Mouse (Mus musculus) heart, adult 2 months (tissue): ENCODE data around the gene H2-K1. TPM values are rescaled to one million over a fixed set of nuclear protein-coding genes. Genes with fewer than 3 reads are reported as not detected.

Source experiments
- DNase-seq, 2 experiments: peaks; one replicate each; pipeline ENCODE4 v3.0.0; 2021
- H3K27ac ChIP-seq: fragments of 200-600 bp; 2 replicates; pipeline ENCODE4 v1.8.1; 2022
- H3K27me3 ChIP-seq: fragments of 200-500 bp; 2 replicates; pipeline ENCODE4 v1.6.1; 2012; ENCODE audit warnings: mild to moderate bottlenecking, low read length, inconsistent platforms, mixed read lengths; ENCODE audit not compliant: control insufficient read depth, insufficient read depth
- H3K36me3 ChIP-seq: fragments of 200-500 bp; 2 replicates; pipeline ENCODE4 v1.6.1; 2012; ENCODE audit warnings: low read length, inconsistent platforms; ENCODE audit not compliant: control insufficient read depth, insufficient read depth
- H3K4me1 ChIP-seq: fragments of 200-500 bp; 2 replicates; pipeline ENCODE4 v1.6.1; 2011; ENCODE audit warnings: low read length; ENCODE audit not compliant: control insufficient read depth, insufficient read depth
- H3K4me3 ChIP-seq: fragments of 200-600 bp; 2 replicates; pipeline ENCODE4 v1.8.1; 2022
- H3K79me2 ChIP-seq: fragments of 200-500 bp; replicated peaks from 2 replicates; pipeline ENCODE4 v1.6.1; 2012; ENCODE audit warnings: mild to moderate bottlenecking, inconsistent platforms, low read length, moderate library complexity, mixed read lengths; ENCODE audit not compliant: control insufficient read depth, insufficient read depth
- H3K9ac ChIP-seq: fragments of 200-500 bp; 2 replicates; pipeline ENCODE4 v1.6.1; 2012; ENCODE audit warnings: low read depth, mild to moderate bottlenecking, control low read depth, inconsistent platforms, low read length, mixed read lengths
- CTCF ChIP-seq: fragments of 200-600 bp; IDR thresholded peaks from 2 replicates; pipeline ENCODE4 v1.8.1; 2022; ENCODE audit warnings: antibody characterized with exemption, mild to moderate bottlenecking, moderate library complexity
- EP300 ChIP-seq: fragments of 200-500 bp; IDR thresholded peaks from 2 replicates; pipeline ENCODE4 v1.6.1; 2011; ENCODE audit warnings: low read depth, low read length, control low read depth; ENCODE audit not compliant: insufficient read depth
- POLR2A ChIP-seq: fragments of 200-500 bp; IDR thresholded peaks from 2 replicates; pipeline ENCODE4 v1.6.1; 2011; ENCODE audit warnings: mild to moderate bottlenecking, low read depth, low read length, control low read depth; ENCODE audit not compliant: insufficient read depth
- WGBS: fragments of 180-500 bp; shearing (Covaris S2); methylation state at CpG from one replicate; pipeline ENCODE4 v1.1.7; 2018; 5-methylcytosine and 5-hydroxymethylcytosine counted together
- intact Hi-C: fragments of 180-260 bp; cut with DNase I; formaldehyde crosslinking; loops from one replicate; pipeline ENCODE4 v1.15.1; 2025
- polyA plus RNA-seq: library from polyadenylated mRNA; depleted of rRNA; stranded (reverse); fragments of >200 nt; gene quantifications from 2 replicates; pipeline ENCODE4 v1.2.3, GENCODE M21; 2012
- total RNA-seq, 2 experiments: library from RNA; stranded (reverse); gene quantifications; 2 replicates each; pipeline ENCODE4 v1.2.3; 2021

The H2-K1 gene
- total and polyA plus RNA-seq, 3 experiments = 103 to 1,075 (median 117) TPM

GRCm38 (mm10) chr17:33977861-33978557, 22.1 kb downstream of the H2-K1 start:
- no peaks in the 10 kb centered on the region for H3K79me2 ChIP-seq
- no peak for DNase-seq
- peak overlapping the region; percentile 81 for H3K27ac ChIP-seq
- H3K4me3 ChIP-seq = peak overlapping the region; percentile 66
- 2% methylated on average over 57 of the region's 57 CpGs for WGBS
- peaks cover 18% of the 10 kb centered on the region for H3K4me1 ChIP-seq
- no peaks in the 10 kb centered on the region for H3K27me3 ChIP-seq
- intact Hi-C loops = no loop called here
- no peaks in the 10 kb centered on the region for H3K36me3 ChIP-seq
- no peak for TF ChIP-seq CTCF
- TF ChIP-seq POLR2A = no peak
- TF ChIP-seq EP300 = no peak
- H3K9ac ChIP-seq = peak overlapping the region; percentile 82

GRCm38 (mm10) chr17:33973572-33973971, 26.6 kb downstream of the H2-K1 start:
- H3K4me1 ChIP-seq = no peaks in the 10 kb centered on the region
- WGBS = 60% methylated on average over 3 of the region's 3 CpGs
- H3K36me3 ChIP-seq = no peaks in the 10 kb centered on the region
- H3K4me3 ChIP-seq = no peak overlapping the region
- intact Hi-C loops = loop anchor here (2.0 kb wide), 1 partner anchor 1295 kb away; no protein-coding TSS in a partner anchor
- TF ChIP-seq POLR2A = no peak
- no peak for TF ChIP-seq CTCF
- no peak for TF ChIP-seq EP300
- no peaks in the 10 kb centered on the region for H3K79me2 ChIP-seq
- H3K9ac ChIP-seq = no peak overlapping the region
- no peaks in the 10 kb centered on the region for H3K27me3 ChIP-seq
- no peak for DNase-seq
- H3K27ac ChIP-seq = no peak overlapping the region

DNA sequence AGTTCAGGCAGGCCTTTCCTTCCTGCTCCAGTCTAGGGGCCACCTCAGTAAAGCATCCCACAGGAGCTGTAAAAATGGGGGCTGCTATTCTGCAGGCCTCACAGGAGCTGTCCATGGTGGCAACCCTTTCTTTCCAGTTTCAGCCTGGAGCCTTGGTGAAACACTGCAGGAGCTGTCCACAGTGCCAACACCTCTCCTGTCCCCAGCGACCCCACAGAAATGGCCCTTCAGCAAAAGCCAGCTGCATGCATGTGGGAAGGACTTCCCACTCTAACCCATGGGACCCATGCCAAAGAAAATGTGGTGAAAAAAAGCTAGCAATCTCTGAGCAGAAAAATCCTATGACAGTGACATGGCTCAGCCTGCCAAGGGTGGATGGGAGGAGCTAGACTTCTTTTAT, 27.5 kb downstream of the H2-K1 start:
- Histone ChIP-seq H3K9ac (no peak overlapping the region), H3K79me2 (no peaks in the 10 kb centered on the region), H3K27me3 (no peaks in the 10 kb centered on the region), H3K27ac (no peak overlapping the region), H3K36me3 (no peaks in the 10 kb centered on the region), H3K4me1 (no peaks in the 10 kb centered on the region), H3K4me3 (no peak overlapping the region)
- TF ChIP-seq EP300 (no peak), POLR2A (no peak), CTCF (no peak)
- no peak for DNase-seq
- 3% methylated on average over 1 of the region's 1 CpGs for WGBS
- intact Hi-C loops = loop anchor here (2.0 kb wide), 1 partner anchor 1296 kb away; no protein-coding TSS in a partner anchor

- Histone ChIP-seq H3K27ac (no peak overlapping the region), H3K27me3 (no peaks in the 10 kb centered on the region), H3K4me1 (no peaks in the 10 kb centered on the region), H3K4me3 (no peak overlapping the region), H3K36me3 (no peaks in the 10 kb centered on the region), H3K79me2 (no peaks in the 10 kb centered on the region), H3K9ac (no peak overlapping the region)
- TF ChIP-seq EP300 (no peak), POLR2A (no peak), CTCF (no peak)
- intact Hi-C loops = loop anchor here (1.0 kb wide), 1 partner anchor 1333 kb away; no protein-coding TSS in a partner anchor
- DNase-seq = no peak
- 71% methylated on average over 4 of the region's 4 CpGs for WGBS
Measured at GRCm38 (mm10) chr17:33969394-33969793, 30.8 kb downstream of the H2-K1 start.

DNA sequence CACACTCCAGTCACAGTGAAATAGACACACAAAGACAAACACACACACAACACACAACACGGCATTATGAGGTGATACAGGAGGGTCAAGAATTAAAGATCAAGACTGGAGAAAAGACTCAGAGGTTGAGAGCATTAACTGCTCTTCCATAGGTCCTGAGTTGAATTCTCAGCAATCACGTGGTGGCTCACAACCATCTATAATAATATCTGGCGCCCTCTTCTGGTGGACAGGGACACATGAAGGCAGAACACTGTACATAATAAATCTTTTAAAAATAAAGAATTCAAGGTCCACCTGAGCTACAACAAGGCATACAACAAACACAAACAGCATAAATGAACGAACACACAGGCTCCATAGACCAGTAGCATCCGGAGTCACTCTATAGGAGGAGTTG, 31.2 kb downstream of the H2-K1 start:
- Histone ChIP-seq H3K4me1 (no peaks in the 10 kb centered on the region), H3K27me3 (no peaks in the 10 kb centered on the region), H3K36me3 (no peaks in the 10 kb centered on the region), H3K9ac (no peak overlapping the region), H3K4me3 (no peak overlapping the region), H3K27ac (no peak overlapping the region), H3K79me2 (no peaks in the 10 kb centered on the region)
- TF ChIP-seq CTCF (peak; percentile 19; the same call in 1 of the 2 replicates), POLR2A (no peak), EP300 (no peak)
- 25% methylated on average over 5 of the region's 5 CpGs for WGBS
- intact Hi-C loops = loop anchor here (1.0 kb wide), 2 partner anchors 13 to 1333 kb away; no protein-coding TSS in a partner anchor
- no peak for DNase-seq

DNA sequence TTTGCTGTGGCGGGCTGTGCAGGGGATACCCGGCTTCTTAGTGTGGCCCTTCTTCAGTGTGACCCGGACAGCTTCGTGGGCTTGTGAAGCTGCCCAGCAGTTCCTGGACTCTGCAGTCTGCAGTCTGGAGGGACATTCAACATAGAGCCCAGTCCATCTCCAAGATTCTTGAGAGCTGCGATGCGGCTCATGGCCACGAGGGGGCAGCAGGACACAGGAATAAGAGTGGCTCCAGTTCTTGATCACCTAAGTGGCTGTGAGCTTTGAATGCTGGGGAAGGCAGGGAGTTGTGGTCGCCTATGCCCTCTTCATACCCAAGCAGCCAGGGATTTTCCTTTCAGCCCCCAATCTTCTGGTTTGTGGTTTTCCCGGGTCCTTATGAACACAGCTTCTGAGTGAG, 31.7 kb downstream of the H2-K1 start:
- Histone ChIP-seq H3K9ac (no peak overlapping the region), H3K4me3 (no peak overlapping the region), H3K27ac (no peak overlapping the region), H3K4me1 (no peaks in the 10 kb centered on the region), H3K36me3 (no peaks in the 10 kb centered on the region), H3K79me2 (0 out of 2 replicates have a peak, but pooled peaks cover under 1% of the 10 kb centered on the region), H3K27me3 (no peaks in the 10 kb centered on the region)
- peak; percentile 76 to 85 for DNase-seq
- TF ChIP-seq CTCF = peak; percentile 75
- peak; percentile 89 for TF ChIP-seq EP300
- TF ChIP-seq POLR2A = no peak
- 3% methylated on average over 9 of the region's 9 CpGs for WGBS
- intact Hi-C loops = loop anchor here (1.0 kb wide), 1 partner anchor 14 kb away; no protein-coding TSS in a partner anchor
